Mouse (Mus musculus) layer of hippocampus, postnatal 36 days (tissue): ENCODE data around the gene Aldh3a2. TPM values are rescaled to one million over a fixed set of nuclear protein-coding genes. Genes with fewer than 3 reads are reported as not detected.
"Not testable (repeated sequence)": the region's sequence is repeated elsewhere in the genome, so short reads cannot be mapped to it uniquely, and the experiment has no call there.

Experiments used
- DNase-seq, 2 experiments: peaks; one replicate each; pipeline ENCODE4 v3.0.0; 2022
- total RNA-seq, 2 experiments: library from RNA; stranded (reverse); gene quantifications; 2 replicates each; pipeline ENCODE4 v1.2.3; 2021

Aldh3a2 gene
- total RNA-seq, 2 experiments from 2014 or later = 57.8 to 60.8 TPM

DNA sequence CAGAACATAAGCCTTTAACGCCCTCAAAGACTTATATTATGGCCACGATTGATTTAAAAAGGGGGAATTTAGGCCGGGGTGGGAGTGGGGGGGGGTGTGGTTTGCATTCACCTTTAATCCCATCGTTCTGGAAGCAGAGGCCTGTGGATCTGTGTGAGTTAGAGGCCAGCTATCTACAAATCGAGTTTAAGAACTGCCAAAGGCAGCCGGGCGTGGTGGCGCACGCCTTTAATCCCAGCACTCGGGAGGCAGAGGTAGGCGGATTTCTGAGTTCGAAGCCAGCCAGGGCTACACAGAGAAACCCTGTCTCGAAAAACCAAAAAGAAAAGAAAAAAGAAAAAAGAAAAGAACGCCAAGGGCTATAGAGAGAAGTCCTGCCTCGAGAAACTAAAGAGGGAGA lies 93.8 kb downstream of the Aldh3a2 start:
- not testable (repeated sequence) for DNase-seq

Other genes with a start within 250 kb of the Aldh3a2 start
- gene Kcnj12, start 244.9 kb downstream of the Aldh3a2 start, total RNA-seq = 1 to 10 TPM; 6.0 to 6.9 TPM
- gene Tnfrsf13b, start 140.7 kb downstream of the Aldh3a2 start, total RNA-seq = 1 to 10 TPM; 1.1 to 1.4 TPM
- 100 to 1,000 TPM; 211 to 228 TPM for gene Usp22, start 92.4 kb downstream of the Aldh3a2 start, total RNA-seq
- 1 to 10 TPM in 1 of 2 experiments, under 1 TPM in 1; 0.86 to 1.2 TPM for gene Aldh3a1, start 59.9 kb downstream of the Aldh3a2 start, total RNA-seq
- gene Slc47a2, start 75.4 kb upstream of the Aldh3a2 start, total RNA-seq = under 1 TPM in 1 of 2 experiments, not detected in 1; 0.15 TPM
- 1 to 10 TPM in 1 of 2 experiments, under 1 TPM in 1; 0.40 to 3.5 TPM for gene Slc47a1, start 110.9 kb upstream of the Aldh3a2 start, total RNA-seq
- gene Rnf112, start 186.7 kb upstream of the Aldh3a2 start, total RNA-seq = 100 to 1,000 TPM; 542 to 544 TPM
- gene Mfap4, start 218.0 kb upstream of the Aldh3a2 start, total RNA-seq = 1 to 10 TPM; 4.6 to 5.4 TPM
- gene Mapk7, start 226.9 kb upstream of the Aldh3a2 start, total RNA-seq = 10 to 100 TPM; 28.8 to 33.1 TPM
- 10 to 100 TPM; 42.6 TPM for gene B9d1, start 237.7 kb upstream of the Aldh3a2 start, total RNA-seq